Mouse (Mus musculus) subcutaneous adipose tissue, adult 2 months (tissue): ENCODE measurements around the gene Rad52. TPM values are rescaled to one million over a fixed set of nuclear protein-coding genes. Genes with fewer than 3 reads are reported as not detected.

Experiments
- polyA plus RNA-seq: library from polyadenylated mRNA; depleted of rRNA; stranded (reverse); fragments of >200 nt; gene quantifications from 2 replicates; pipeline ENCODE4 v1.2.3, GENCODE M21; 2012; ENCODE audit warnings: low replicate concordance; rRNA removed

Rad52 gene
- 25.3 and 46.9 TPM in 2 replicates for polyA plus RNA-seq

DNA sequence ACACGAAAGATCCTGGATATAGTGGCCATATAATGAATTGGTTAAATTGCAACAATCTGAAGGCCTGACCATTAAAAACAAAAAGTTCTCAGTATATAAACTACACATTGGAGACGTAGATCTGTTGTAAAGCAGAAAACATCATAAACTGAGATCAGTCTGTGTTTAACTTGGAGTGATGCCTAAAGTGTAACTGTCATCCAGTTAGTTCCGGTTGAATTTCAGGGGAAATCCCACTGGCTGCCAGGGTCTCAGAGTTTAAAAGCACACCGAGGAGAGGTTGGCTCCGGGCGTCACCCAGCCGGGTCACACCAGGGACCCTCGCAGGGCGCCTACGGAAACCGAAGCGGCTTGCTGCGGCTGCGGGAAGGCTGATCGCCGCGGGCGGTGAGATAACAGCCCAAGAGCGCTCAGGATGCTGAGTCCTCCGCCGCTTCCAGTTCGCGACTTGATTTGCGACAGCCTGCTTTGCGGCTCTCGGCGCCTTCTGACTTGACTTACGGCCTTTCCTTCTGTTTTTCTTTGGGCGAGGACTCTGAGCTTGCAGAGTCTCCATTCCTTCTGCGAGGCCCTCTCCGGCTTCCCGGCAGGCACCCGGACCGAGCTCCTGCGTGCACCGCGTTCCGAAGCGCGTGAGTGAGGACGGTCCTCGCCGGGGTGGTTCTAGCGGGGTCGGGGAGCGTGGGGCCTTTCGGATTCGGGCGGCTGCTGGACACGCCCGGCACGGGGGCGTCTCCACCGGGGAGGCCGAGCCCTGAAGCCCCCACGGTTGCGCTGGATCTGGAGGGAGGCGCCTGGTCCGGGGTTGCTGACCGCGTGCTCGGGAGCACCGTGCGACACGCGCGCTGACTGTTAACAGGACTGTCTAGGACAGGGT lies at the start of gene Rad52:
TSS of gene Rad52 (plus strand) at position 495 of the 877 bp plus-strand sequence.

Other genes starting within 250 kb of the Rad52 start
- 13.8 and 15.2 TPM in 2 replicates for gene Erc1, start 54.5 kb upstream of the Rad52 start, polyA plus RNA-seq
- gene Wnk1, start 136.0 kb downstream of the Rad52 start, polyA plus RNA-seq = 118 and 160 TPM in 2 replicates
- 0.48 TPM in 1 of 2 replicates, not detected in the other for gene Ninj2, start 190.7 kb downstream of the Rad52 start, polyA plus RNA-seq